Mouse (Mus musculus) liver (tissue): Measurements from ENCODE around the gene Saxo1.

Experiments used
- DNase-seq: peaks from one replicate; pipeline ENCODE4 v3.0.0-alpha.2; 2020; ENCODE audit warnings: mixed read lengths

The Saxo1 gene

GRCm38 (mm10) chr4:86527162-86528136, 30.7 kb downstream of the Saxo1 start:
- DNase-seq = no peak

GRCm38 (mm10) chr4:86524483-86524882, 33.6 kb downstream of the Saxo1 start:
- no peak for DNase-seq

DNA sequence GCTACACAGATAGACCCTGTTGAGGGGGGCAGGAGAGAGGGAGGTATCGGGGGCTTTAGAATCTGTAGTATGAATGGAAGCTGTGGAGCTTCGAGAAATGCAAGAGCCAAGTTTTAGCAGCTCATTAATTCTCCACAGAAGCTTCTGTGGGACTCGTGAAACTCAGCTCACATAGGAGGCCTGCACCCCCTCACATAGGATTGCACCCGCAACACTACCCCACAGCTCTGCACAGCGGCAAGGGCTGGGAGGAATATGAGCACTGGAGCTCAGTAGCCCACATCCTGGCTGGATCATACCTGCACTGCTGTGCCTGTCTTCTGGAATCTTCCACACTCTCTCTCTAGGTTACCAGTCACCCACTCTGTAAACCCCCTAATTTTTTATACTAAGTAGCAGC, 34.4 kb downstream of the Saxo1 start:
- no peak for DNase-seq

- no peak for DNase-seq
Observed at GRCm38 (mm10) chr4:86520695-86521094, 37.4 kb downstream of the Saxo1 start.

DNA sequence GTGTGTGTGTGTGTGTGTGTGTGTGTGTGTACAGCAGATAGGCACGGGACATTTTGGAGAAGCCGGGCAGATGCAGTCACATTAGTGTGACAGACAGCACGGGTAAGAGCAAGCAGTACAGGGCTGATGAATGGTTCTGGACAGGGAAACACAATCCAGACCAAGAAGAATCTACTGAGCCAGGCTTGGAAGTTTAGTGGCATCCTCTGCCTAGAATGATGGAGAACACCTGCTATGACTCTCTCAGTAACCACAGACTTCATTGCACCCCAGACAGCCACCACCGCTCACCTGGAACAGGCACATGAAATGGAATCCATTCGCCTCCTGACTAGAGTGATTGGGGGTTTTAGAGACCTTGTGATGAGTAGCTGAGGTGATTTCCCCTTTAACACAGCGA, 38.2 kb downstream of the Saxo1 start:
- no peak for DNase-seq

- no peak for DNase-seq
Observed at GRCm38 (mm10) chr4:86504656-86505055, 53.5 kb downstream of the Saxo1 start.

DNA sequence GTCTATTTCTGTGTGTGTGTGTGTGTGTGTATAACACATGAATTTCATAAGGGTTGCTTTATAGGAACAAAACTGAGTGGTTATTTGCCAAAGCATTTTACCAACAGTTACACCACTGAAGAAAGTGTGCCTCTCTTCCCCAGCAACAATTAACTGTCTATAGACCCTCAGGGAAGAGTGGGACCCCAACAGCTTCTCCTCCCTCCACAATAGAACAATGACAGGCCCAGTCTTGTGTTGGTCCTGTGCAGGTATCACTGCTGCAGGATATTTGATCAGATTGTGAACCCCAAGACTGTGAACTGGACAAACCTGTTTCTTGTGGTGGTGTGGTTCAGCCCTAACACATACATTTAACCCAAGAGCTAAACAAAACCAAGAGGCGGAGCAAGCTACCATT, 58.6 kb downstream of the Saxo1 start:
- no peak for DNase-seq

GRCm38 (mm10) chr4:86498754-86499153, 59.4 kb downstream of the Saxo1 start:
- peak; percentile 7 for DNase-seq

DNA sequence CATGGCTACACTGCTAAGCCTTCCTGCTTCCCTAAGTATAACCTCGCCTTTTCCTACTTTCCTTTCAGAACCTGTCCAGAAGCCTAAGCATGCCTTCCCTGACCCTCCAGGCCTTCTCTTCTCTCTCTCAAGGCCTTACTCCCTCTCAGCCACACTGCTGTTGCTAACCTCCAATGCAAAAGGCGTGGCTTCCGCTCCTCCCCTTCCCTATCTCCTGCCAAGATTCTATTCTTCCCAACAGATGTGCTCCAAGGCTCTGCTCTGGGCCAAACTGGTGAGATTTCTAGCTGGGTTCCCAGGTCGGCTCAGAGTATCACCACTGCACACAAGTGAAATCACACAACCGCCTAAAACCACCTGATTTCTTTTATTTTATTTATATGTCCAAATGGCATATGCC, 69.0 kb downstream of the Saxo1 start:
- DNase-seq = no peak

- no peak for DNase-seq
Observed at GRCm38 (mm10) chr4:86486901-86487300, 71.2 kb downstream of the Saxo1 start.

DNA sequence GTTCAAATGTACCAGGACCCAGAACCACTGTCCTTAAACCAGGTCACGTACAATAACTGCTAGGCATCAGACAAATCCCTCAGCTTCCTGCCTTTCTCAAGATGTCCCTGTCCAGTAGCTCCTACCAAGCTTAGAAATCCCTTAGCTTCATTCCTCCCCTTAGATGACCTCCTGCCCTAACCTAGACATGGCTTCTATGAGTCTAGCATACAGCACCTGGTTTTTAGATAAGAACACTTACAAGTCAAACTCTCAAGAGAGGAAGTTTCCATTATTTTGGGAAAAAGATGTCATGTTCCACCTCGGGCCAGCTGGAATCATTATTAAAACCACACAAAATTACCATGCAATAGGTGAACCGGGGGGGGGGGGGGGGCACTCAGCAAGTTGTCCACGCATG, 71.6 kb downstream of the Saxo1 start:
- no peak for DNase-seq

DNA sequence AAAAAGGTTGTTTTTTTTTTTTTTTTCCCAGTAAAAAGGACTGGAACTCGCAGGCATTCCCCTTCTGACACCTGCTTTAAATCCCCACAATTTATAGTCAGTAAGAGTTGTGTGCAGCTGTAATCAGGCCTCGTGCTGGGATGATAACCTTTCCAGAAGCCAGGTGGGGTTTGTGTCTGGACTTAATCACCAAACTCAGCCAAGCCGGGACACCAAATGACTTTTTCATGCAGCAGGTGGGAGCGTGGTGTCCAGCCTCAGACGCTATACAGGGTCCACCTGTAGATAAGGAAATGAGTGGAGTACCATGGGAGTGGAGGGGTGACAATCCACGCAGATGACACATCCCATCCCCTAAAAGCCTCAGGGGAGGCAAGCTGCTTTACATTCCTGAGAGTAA, 73.1 kb downstream of the Saxo1 start:
- DNase-seq = no peak

GRCm38 (mm10) chr4:86483686-86484085, 74.4 kb downstream of the Saxo1 start:
- DNase-seq = no peak

DNA sequence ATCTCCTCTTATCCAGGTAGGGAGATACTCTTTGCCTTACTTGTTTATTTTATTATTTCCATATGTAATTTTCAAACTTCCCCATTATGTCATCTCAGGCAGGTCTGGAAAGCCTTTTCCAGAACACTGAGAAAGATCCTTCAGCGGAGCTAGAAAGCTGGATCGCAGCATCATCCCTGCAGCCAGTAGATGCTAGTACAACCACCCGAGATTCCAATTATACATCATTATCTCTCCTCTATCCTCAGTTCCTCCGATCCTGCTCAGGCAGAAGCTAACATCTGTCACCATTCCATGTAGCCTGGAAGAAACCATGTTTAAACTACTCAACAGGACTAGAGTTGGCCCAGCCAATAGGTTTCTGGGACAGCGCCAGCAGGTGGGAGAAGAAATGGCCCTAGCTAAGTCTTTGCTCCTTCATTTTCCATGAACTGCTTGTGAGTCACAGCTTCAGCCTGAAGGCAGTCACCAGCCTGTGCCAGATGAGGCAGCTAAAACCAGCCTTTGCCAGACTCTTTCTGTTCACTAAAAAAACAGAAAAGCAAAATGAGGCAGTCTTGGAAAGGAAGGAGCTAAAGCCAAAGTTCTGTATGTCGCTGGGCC, 75.0 kb downstream of the Saxo1 start:
- DNase-seq = no peak

DNA sequence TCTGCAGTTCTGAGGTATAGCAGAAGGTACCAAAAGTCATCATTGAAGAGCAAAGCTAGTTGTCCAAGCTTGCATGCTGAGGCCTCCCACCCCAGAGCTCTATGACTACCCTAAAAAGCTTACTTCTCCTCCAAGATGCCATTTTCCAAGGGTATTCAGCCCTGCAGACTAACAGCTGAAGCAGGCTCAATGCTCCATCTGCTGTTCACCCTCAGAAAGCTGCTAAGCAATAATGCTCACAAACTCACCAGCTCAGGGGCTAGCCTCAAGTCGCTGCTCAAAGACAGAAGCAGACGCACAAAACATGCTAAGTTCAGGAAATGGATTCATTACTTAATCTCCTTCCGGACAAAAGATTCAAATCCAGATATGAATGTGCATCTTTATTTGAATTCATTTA, 77.2 kb downstream of the Saxo1 start:
- no peak for DNase-seq

DNA sequence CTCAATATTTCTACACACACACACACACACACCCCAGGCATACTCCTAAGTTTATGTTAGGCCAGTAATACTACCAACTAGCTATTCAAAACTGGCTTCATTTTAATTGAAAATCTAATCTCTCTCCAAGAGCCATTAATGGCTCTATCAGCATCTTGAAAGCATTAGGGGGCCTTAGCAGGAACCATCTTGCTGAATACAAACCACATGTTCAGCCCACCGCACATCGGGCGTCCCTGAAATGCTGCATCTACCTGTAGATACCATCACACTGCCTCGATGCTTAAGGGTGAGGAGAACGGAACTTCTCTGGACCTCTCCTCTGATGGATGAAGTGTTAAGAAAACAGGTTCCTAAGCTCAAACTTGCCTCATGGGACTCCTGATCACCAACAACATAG, 93.3 kb downstream of the Saxo1 start:
- DNase-seq = no peak

DNA sequence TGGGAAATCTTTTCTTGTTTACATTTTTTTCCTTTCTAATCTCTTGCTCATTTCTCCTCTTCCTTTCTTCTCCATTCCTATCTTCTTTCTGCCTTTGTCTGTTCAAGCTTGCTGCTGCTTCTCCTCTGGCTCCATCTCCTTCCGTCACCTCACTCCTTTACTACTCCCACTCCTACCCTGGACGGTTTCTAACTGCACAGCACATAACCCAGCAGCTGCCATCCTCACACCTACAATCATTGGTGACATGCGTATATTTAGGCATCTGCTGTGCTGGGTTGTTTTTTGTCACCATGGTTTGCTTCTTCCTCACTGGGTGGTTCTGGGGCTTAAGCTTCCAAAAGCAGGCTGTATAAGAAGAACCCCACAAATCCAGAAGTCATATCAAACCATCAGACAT, 107.7 kb downstream of the Saxo1 start:
- no peak for DNase-seq

DNA sequence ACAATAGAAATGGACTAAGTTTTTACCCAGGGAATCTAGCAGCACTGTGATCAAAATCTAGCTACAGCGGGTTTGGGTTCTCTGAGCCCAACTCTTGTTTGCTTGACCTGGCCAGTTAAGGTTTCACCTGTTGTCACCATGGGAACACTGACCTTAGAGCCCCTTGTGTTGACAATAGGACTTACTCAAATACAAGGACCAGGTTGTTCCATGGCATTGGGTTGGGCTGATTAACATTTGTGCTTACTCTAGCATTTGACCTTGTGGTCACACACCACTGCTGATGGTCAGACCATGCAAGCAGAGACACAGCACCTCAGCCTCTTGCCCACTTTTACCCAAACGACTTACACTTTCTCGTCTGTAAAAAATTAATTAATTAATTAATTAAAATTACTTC, 121.8 kb downstream of the Saxo1 start:
- peak; percentile 19 for DNase-seq

GRCm38 (mm10) chr4:86435631-86436030, 122.5 kb downstream of the Saxo1 start:
- DNase-seq = no peak

- DNase-seq = no peak
Observed at GRCm38 (mm10) chr4:86428091-86428745, 129.9 kb downstream of the Saxo1 start.

DNA sequence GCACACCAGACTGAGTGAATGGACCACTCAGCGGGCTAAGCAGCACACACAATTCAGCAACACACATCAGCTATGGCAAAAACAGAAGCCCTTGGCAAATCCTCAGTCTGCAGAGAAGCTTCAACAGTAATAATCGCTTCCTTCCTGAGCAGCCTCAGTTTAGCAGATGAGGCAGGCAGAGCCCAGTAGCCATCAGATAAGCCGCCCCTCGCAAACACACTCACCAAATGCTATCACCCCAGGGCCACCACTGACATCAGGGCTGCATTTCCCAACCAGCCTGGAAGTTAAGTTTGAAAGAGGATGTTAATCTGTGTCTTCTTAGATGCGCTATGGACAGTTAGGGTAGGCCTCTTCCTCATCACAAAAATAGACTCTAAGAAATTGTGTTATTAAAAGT, 130.8 kb downstream of the Saxo1 start:
- DNase-seq = no peak

DNA sequence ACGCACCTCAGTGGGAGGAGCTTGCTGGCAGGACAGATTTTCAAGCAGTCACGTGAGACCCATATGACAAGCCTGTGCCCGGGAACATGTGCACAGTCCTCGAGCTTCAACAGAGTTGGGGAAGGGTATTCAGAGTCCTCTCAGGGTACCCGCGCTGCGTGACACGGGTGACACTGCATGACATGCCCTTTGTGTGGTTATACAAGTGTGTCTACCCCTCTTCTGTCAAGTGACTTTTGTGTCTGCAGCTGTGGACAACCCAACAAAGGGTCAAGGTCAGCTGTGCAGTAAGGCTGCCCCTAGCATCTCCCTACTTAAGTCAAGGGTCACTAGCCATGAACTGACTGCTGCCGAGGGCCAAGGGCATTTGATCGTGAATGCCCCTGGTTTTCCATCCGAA, 131.6 kb downstream of the Saxo1 start:
- DNase-seq = no peak

DNA sequence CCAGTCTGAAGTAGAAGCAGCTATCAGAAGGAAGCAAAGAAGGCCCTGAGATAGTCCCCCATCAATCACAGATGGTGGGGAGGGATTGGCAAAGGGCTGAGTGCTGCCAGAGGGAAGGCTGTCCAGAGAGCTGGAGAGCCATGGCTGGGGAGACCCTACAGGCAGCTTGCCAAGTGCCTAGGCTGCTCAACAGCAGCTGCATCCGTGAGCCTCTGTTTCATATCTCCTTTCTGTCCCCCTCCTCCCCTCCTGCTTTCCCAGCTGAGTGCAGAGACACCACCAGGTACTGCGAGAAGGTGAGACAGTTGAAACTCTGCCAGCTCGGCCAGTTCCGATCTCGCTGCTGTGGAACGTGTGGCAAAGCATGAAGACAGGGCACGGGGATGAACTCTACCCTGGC, 132.5 kb downstream of the Saxo1 start:
- DNase-seq = no peak

DNA sequence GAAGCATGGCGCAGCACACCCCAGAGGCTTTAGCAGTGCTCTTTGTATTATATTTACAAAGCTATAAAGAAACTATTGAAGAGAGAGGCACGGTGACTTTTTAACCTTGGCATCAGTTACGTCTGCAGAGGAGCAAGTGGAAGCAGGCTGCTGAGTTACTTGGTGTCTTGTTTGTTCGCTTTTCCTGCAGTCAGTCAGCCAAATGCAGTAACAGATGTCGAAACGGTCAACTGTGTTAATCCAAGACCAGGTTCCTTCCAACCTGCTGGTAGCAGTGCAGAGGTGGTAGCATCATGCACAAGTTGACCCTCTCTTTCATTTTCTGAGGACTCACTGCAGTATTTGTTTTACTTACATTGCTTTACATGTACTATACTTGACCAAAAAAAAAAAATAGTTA, 135.5 kb downstream of the Saxo1 start:
- no peak for DNase-seq
